Mouse (Mus musculus) liver, embryonic 14.5 days (tissue): ENCODE results near the gene Syndig1l.

ENCODE experiments used
- CTCF ChIP-seq: IDR thresholded peaks from 2 replicates; pipeline ENCODE4 v1.5.1; 2016; ENCODE audit warnings: antibody characterized with exemption, low read depth, control low read depth
- EP300 ChIP-seq: IDR thresholded peaks from 2 replicates; pipeline ENCODE4 v1.6.1; 2016; ENCODE audit warnings: antibody characterized with exemption, low read depth

DNA sequence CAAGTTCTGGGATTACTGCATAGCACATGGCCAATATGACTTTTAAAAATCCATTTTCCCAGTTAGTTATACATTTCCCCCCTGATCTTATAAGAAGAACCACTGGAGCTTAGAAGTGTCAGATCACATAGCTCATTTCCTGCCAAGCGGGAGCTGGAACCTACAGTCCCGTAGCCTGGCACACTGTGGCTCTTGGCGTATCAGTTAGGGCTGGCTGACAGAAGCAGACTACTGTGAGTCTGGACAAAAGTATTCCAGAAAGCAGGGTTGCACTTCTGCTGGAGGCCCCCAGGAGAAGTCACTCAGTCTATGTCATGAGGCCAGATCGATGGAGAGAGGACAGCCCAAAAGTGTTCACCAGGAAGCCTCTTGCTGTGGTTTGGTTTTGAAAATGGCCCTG, 27.8 kb upstream of the Syndig1l start:
- TF ChIP-seq CTCF, result no peak
- TF ChIP-seq EP300, result no peak
